Mouse (Mus musculus): ENCODE results near the gene Ghsr. TPM values are rescaled to one million over a fixed set of nuclear protein-coding genes. Genes with fewer than 3 reads are reported as not detected.

Gene Ghsr
- polyA plus RNA-seq, 2 experiments: not detected

GRCm38 (mm10) chr3:27422521-27422920 is 51.4 kb downstream of the Ghsr start:
- Histone ChIP-seq H3K36me3 (ENCODE audit: control insufficient read depth, insufficient read depth, low read length) (peaks cover 77% of the 10 kb centered on the region), H3K4me2 (replicated peaks; ENCODE audit: low read depth, low read length, severe bottlenecking) (no peak overlapping the region), H3K27ac (replicated peaks; ENCODE audit: low read depth, low read length) (no peak overlapping the region), H3K4me1 (ENCODE audit: control insufficient read depth, insufficient read depth, low read length) (no peaks in the 10 kb centered on the region), H3K4me3 (replicated peaks; ENCODE audit: low read length) (no peak overlapping the region), H3K27me3 (ENCODE audit: control insufficient read depth, insufficient read depth, low read length) (no peaks in the 10 kb centered on the region), H3K9me3 (ENCODE audit: control insufficient read depth, low read length) (no peaks in the 10 kb centered on the region), H3K9ac (ENCODE audit: low read depth, low read length, severe bottlenecking) (no peak overlapping the region)
- ATAC-seq (ENCODE audit: low FRiP score, low read depth): no peak
- no peak for TF ChIP-seq POLR2A (IDR thresholded peaks at IDR 0.05; ENCODE audit: borderline replicate concordance, extremely low read depth, insufficient read depth, insufficient read length)
- no peak for DNase-seq (ENCODE audit: low spot score)
- 86% methylated on average over 6 of the region's 6 CpGs for WGBS

- H3K4me1 ChIP-seq (ENCODE audit: control insufficient read depth, insufficient read depth, low read length): no peaks in the 10 kb centered on the region
- no peaks in the 10 kb centered on the region for H3K27me3 ChIP-seq (ENCODE audit: control insufficient read depth, insufficient read depth, low read length)
- no peak overlapping the region for H3K9ac ChIP-seq (ENCODE audit: low read depth, low read length, severe bottlenecking)
- ATAC-seq (ENCODE audit: low FRiP score, low read depth) (no peak), DNase-seq (ENCODE audit: low spot score) (no peak)
- no peak for TF ChIP-seq POLR2A (IDR thresholded peaks at IDR 0.05; ENCODE audit: borderline replicate concordance, extremely low read depth, insufficient read depth, insufficient read length)
- H3K9me3 ChIP-seq (ENCODE audit: control insufficient read depth, low read length): no peaks in the 10 kb centered on the region
- no peak overlapping the region for H3K4me2 ChIP-seq (replicated peaks; ENCODE audit: low read depth, low read length, severe bottlenecking)
- H3K4me3 ChIP-seq (replicated peaks; ENCODE audit: low read length): no peak overlapping the region
- H3K27ac ChIP-seq (replicated peaks; ENCODE audit: low read depth, low read length): no peak overlapping the region
- 89% methylated on average over 11 of the region's 11 CpGs for WGBS
- peaks cover 77% of the 10 kb centered on the region for H3K36me3 ChIP-seq (ENCODE audit: control insufficient read depth, insufficient read depth, low read length)
These were observed 53.0 kb downstream of the Ghsr start for GRCm38 (mm10) chr3:27424049-27424667.

DNA sequence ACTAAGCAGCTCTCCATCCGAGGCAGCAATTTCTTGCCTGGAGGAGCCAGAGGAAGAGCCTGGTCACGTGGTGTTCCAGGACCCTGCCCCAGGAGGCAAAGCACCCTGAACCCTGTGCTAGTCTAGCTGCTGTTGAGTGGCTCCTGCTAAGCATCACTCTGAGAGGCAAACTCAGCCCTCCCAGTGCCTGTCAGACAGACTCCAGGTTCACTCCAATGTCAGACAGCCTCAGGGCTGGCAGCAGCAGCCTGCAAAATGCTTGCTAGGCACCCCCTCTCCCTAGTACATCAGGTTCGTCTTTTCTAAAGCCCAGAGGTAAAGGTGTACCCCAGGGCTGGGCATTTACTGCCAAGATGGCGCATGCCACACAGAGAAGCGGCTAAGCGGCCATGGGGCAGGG is 56.3 kb downstream of the Ghsr start:
- H3K36me3 ChIP-seq (ENCODE audit: control insufficient read depth, insufficient read depth, low read length): peaks cover 68% of the 10 kb centered on the region
- DNase-seq (ENCODE audit: low spot score) (no peak), ATAC-seq (ENCODE audit: low FRiP score, low read depth) (no peak)
- no peaks in the 10 kb centered on the region for H3K27me3 ChIP-seq (ENCODE audit: control insufficient read depth, insufficient read depth, low read length)
- H3K9me3 ChIP-seq (ENCODE audit: control insufficient read depth, low read length): no peaks in the 10 kb centered on the region
- H3K4me2 ChIP-seq (replicated peaks; ENCODE audit: low read depth, low read length, severe bottlenecking): no peak overlapping the region
- peaks cover 2% of the 10 kb centered on the region; the same call in 1 of the 2 replicates for H3K4me1 ChIP-seq (ENCODE audit: control insufficient read depth, insufficient read depth, low read length)
- no peak overlapping the region for H3K4me3 ChIP-seq (replicated peaks; ENCODE audit: low read length)
- H3K27ac ChIP-seq (replicated peaks; ENCODE audit: low read depth, low read length): no peak overlapping the region
- 83% methylated on average over 6 of the region's 6 CpGs for WGBS
- TF ChIP-seq POLR2A (IDR thresholded peaks at IDR 0.05; ENCODE audit: borderline replicate concordance, extremely low read depth, insufficient read depth, insufficient read length): no peak
- no peak overlapping the region for H3K9ac ChIP-seq (ENCODE audit: low read depth, low read length, severe bottlenecking)

Other genes starting within 250 kb of the Ghsr start
- 19.3 and 21.4 TPM in 2 replicates for gene Ect2, start 217.5 kb upstream of the Ghsr start, polyA plus RNA-seq (2012; rRNA removed)
- gene Ect2, start 217.5 kb upstream of the Ghsr start, polyA plus RNA-seq (2014; fragmentation: Nextera tagmentation; extraction: Ambion mirVana): 33.8 and 40.6 TPM in 2 replicates
- 1.4 and 1.9 TPM in 2 replicates for gene Nceh1, start 188.4 kb upstream of the Ghsr start, polyA plus RNA-seq (2012; rRNA removed)
- gene Nceh1, start 188.4 kb upstream of the Ghsr start, polyA plus RNA-seq (2014; fragmentation: Nextera tagmentation; extraction: Ambion mirVana): 2.8 and 3.2 TPM in 2 replicates
- 0.14 and 0.20 TPM in 2 replicates for gene Tnfsf10, start 54.3 kb upstream of the Ghsr start, polyA plus RNA-seq (2012; rRNA removed)
- 0.06 and 0.17 TPM in 2 replicates for gene Tnfsf10, start 54.3 kb upstream of the Ghsr start, polyA plus RNA-seq (2014; fragmentation: Nextera tagmentation; extraction: Ambion mirVana)

Measured in limb, embryonic 14.5 days (tissue).